Comparison of ENCODE assay signal across 9 mouse cellular contexts in the genomic region with DNA sequence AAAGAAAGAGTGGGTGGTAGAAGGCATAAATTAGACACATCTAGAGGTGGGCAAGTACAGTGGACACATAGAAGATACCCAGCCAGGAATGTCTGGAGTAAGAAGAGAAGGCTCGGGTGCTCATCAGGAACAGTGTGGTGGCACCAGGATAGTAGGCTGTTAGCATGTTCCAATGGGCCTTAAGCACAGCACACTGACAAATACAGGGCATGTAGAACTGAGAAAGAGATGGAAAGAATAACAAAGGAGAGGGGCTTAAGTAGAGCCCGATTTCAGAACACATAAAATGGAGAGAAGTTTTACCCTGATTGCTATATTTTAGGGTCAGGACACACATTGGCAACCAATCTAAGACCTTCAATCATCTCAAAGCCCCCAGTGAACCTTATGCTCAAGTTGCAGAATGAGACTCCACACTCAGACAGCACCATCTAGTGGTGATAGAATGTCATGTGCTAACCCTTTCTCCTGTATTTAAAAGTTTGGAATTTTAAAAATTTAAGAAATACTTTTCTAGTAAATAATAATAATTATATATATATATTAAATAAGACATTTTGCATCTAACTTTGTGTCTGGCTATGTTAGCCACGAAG.
A peak's percentile ranks its signal among the peaks of the same experiment; 100 is the strongest.
DNase-seq lines count a peak whose midpoint lies in the region; ATAC-seq and TF ChIP-seq lines count a peak whose summit lies in the region.
"Had no signal": no experiment of that assay in that cellular context is flagged by ENCODE, and none has a peak within 500 bp of the region (broad histone marks: within the 10 kb centered on the region; RNA-seq: fewer than 3 reads in every experiment).

No protein-coding gene starts in this region.

- peak; percentile 71 for TF ChIP-seq CTCF in heart, postnatal 0 days (IDR thresholded peaks at IDR 0.05; ENCODE audit: low read depth)

- H3K4me2 ChIP-seq in heart, postnatal 0 days (ENCODE audit: low read depth, low read length) = no peak overlapping the region
- H3K4me2 ChIP-seq in heart, embryonic 11.5 days = no peak overlapping the region
- H3K4me2 ChIP-seq in midbrain, embryonic 12.5 days (replicated peaks) = no peak overlapping the region
- H3K4me2 ChIP-seq in midbrain, embryonic 15.5 days = no peak overlapping the region
- H3K4me2 ChIP-seq in embryonic facial prominence, embryonic 14.5 days (ENCODE audit: low read depth, low read length) = no peak overlapping the region
- H3K4me2 ChIP-seq: heart, embryonic 15.5 days had no signal

- no peak for TF ChIP-seq EP300 in heart, postnatal 0 days (IDR thresholded peaks at IDR 0.05; ENCODE audit: low read depth)

- no peaks in the 10 kb centered on the region for H3K9me3 ChIP-seq in heart, postnatal 0 days (replicated peaks; ENCODE audit: control insufficient read depth, low read length)
- H3K9me3 ChIP-seq in heart, embryonic 11.5 days (replicated peaks; ENCODE audit: control insufficient read depth, low read length) = no peaks in the 10 kb centered on the region
- no peaks in the 10 kb centered on the region for H3K9me3 ChIP-seq in midbrain, embryonic 12.5 days
- H3K9me3 ChIP-seq in midbrain, embryonic 15.5 days = no peaks in the 10 kb centered on the region
- H3K9me3 ChIP-seq in embryonic facial prominence, embryonic 14.5 days (ENCODE audit: control insufficient read depth, low read length) = no peaks in the 10 kb centered on the region
- H3K9me3 ChIP-seq: heart, embryonic 15.5 days had no signal

- no peak overlapping the region for H3K9ac ChIP-seq in heart, postnatal 0 days (replicated peaks; ENCODE audit: low read depth, low read length)
- H3K9ac ChIP-seq in heart, embryonic 11.5 days (ENCODE audit: low read depth, low read length) = no peak overlapping the region
- no peak overlapping the region for H3K9ac ChIP-seq in midbrain, embryonic 12.5 days (replicated peaks)
- H3K9ac ChIP-seq in midbrain, embryonic 15.5 days = no peak overlapping the region
- no peak overlapping the region for H3K9ac ChIP-seq in embryonic facial prominence, embryonic 14.5 days (ENCODE audit: low read depth, low read length)
- H3K9ac ChIP-seq: heart, embryonic 15.5 days had no signal

- H3K36me3 ChIP-seq in heart, postnatal 0 days (replicated peaks; ENCODE audit: control insufficient read depth, insufficient read depth, low read length) = no peaks in the 10 kb centered on the region
- no peaks in the 10 kb centered on the region for H3K36me3 ChIP-seq in heart, embryonic 11.5 days (ENCODE audit: control insufficient read depth, insufficient read depth, low read length)
- no peaks in the 10 kb centered on the region for H3K36me3 ChIP-seq in midbrain, embryonic 12.5 days
- H3K36me3 ChIP-seq in midbrain, embryonic 15.5 days (replicated peaks) = no peaks in the 10 kb centered on the region
- no peaks in the 10 kb centered on the region for H3K36me3 ChIP-seq in embryonic facial prominence, embryonic 14.5 days (ENCODE audit: control insufficient read depth, insufficient read depth, low read length)
- H3K36me3 ChIP-seq: heart, embryonic 15.5 days had no signal

- H3K4me1 ChIP-seq in heart, postnatal 0 days (ENCODE audit: control insufficient read depth, insufficient read depth) = no peaks in the 10 kb centered on the region
- H3K4me1 ChIP-seq in heart, embryonic 11.5 days (ENCODE audit: control insufficient read depth, insufficient read depth, low read length) = no peaks in the 10 kb centered on the region
- H3K4me1 ChIP-seq in midbrain, embryonic 12.5 days = no peaks in the 10 kb centered on the region
- no peaks in the 10 kb centered on the region for H3K4me1 ChIP-seq in midbrain, embryonic 15.5 days
- H3K4me1 ChIP-seq in embryonic facial prominence, embryonic 14.5 days (ENCODE audit: control insufficient read depth, insufficient read depth, low read length) = 0 out of 2 replicates have a peak, but pooled peaks cover 3% of the 10 kb centered on the region
- H3K4me1 ChIP-seq: heart, embryonic 15.5 days had no signal

- no peak overlapping the region for H3K4me3 ChIP-seq in heart, postnatal 0 days (ENCODE audit: low read depth, low read length)
- no peak overlapping the region for H3K4me3 ChIP-seq in heart, embryonic 11.5 days (ENCODE audit: low read depth, low read length)
- H3K4me3 ChIP-seq in midbrain, embryonic 12.5 days = no peak overlapping the region
- no peak overlapping the region for H3K4me3 ChIP-seq in midbrain, embryonic 15.5 days
- no peak overlapping the region for H3K4me3 ChIP-seq in embryonic facial prominence, embryonic 14.5 days (ENCODE audit: low read depth, low read length)
- H3K4me3 ChIP-seq: heart, embryonic 15.5 days had no signal

- no peak overlapping the region for H3K27ac ChIP-seq in heart, postnatal 0 days (ENCODE audit: low read depth)
- H3K27ac ChIP-seq in heart, embryonic 11.5 days (ENCODE audit: low read depth, low read length) = no peak overlapping the region
- H3K27ac ChIP-seq in midbrain, embryonic 12.5 days (replicated peaks) = no peak overlapping the region
- no peak overlapping the region for H3K27ac ChIP-seq in midbrain, embryonic 15.5 days
- H3K27ac ChIP-seq in embryonic facial prominence, embryonic 14.5 days (replicated peaks; ENCODE audit: low read depth, low read length) = no peak overlapping the region
- H3K27ac ChIP-seq: heart, embryonic 15.5 days had no signal

- 23% methylated on average over 3 of the region's 3 CpGs for WGBS in heart, postnatal 0 days
- 27% methylated on average over 3 of the region's 3 CpGs for WGBS in heart, embryonic 11.5 days (ENCODE audit: insufficient replicate concordance)
- WGBS in midbrain, embryonic 12.5 days = 38% methylated on average over 3 of the region's 3 CpGs
- 40% methylated on average over 3 of the region's 3 CpGs for WGBS in midbrain, embryonic 15.5 days
- WGBS in embryonic facial prominence, embryonic 14.5 days = 35% methylated on average over 3 of the region's 3 CpGs

- no peak for ATAC-seq in heart, postnatal 0 days (ENCODE audit: insufficient read depth, low read depth)
- no peak for ATAC-seq in heart, embryonic 11.5 days (replicated peaks; ENCODE audit: insufficient number of reproducible peaks, low FRiP score, low TSS enrichment)
- ATAC-seq in midbrain, embryonic 12.5 days (ENCODE audit: low FRiP score, low read depth) = 0 out of 2 replicates have a peak, but pooled peaks have one; percentile 47
- ATAC-seq in midbrain, embryonic 15.5 days (replicated peaks) = no peak
- ATAC-seq in embryonic facial prominence, embryonic 14.5 days (ENCODE audit: low read depth) = no peak

- DNase-seq in heart, postnatal 0 days (ENCODE audit: low spot score) = peak; percentile 67
- DNase-seq in embryonic facial prominence, embryonic 14.5 days (ENCODE audit: low spot score) = peak; percentile 77
- DNase-seq in retina, postnatal 7 days (ENCODE audit: low read depth, low spot score) = peak; percentile 31
- DNase-seq in thymus, adult 18-20 months = no peak
- no peak for DNase-seq in cerebellum, adult 9-11 months

- H3K27me3 ChIP-seq in heart, postnatal 0 days (ENCODE audit: control insufficient read depth, insufficient read depth, low read length) = no peaks in the 10 kb centered on the region
- no peaks in the 10 kb centered on the region for H3K27me3 ChIP-seq in heart, embryonic 11.5 days (ENCODE audit: control insufficient read depth, insufficient read depth, low read length)
- H3K27me3 ChIP-seq in midbrain, embryonic 12.5 days = no peaks in the 10 kb centered on the region
- H3K27me3 ChIP-seq in midbrain, embryonic 15.5 days (replicated peaks) = no peaks in the 10 kb centered on the region
- H3K27me3 ChIP-seq in embryonic facial prominence, embryonic 14.5 days (replicated peaks; ENCODE audit: control insufficient read depth, insufficient read depth, low read length) = no peaks in the 10 kb centered on the region
- H3K27me3 ChIP-seq: heart, embryonic 15.5 days had no signal

Comparison
In these comparisons a context has a peak if more than half of its experiments do, and no peak if none do; other contexts are left out.
1. DNase-seq: peak in heart, postnatal 0 days (single experiment), embryonic facial prominence, embryonic 14.5 days (single experiment) and retina, postnatal 7 days (single experiment); none in thymus, adult 18-20 months (0 of 2) and cerebellum, adult 9-11 months (single experiment).